Mouse (Mus musculus) E14TG2a.4 (cell line): ENCODE measurements around the gene Slamf9.

ENCODE experiments used
- H3K27me3 ChIP-seq: 2 replicates; pipeline ENCODE4 v1.6.1; 2014; ENCODE audit warnings: low read length, control low read depth; ENCODE audit not compliant: insufficient read depth
- H3K36me3 ChIP-seq: 2 replicates; pipeline ENCODE4 v1.6.1; 2014; ENCODE audit warnings: low read length, control low read depth; ENCODE audit not compliant: insufficient read depth
- H3K4me1 ChIP-seq: replicated peaks from 2 replicates; pipeline ENCODE4 v1.6.1; 2014; ENCODE audit warnings: low read depth, low read length, control low read depth
- H3K4me3 ChIP-seq: replicated peaks from 2 replicates; pipeline ENCODE4 v1.5.1; 2014; ENCODE audit warnings: mild to moderate bottlenecking, low read length
- H3K9me3 ChIP-seq: 2 replicates; pipeline ENCODE4 v1.6.1; 2014; ENCODE audit warnings: low read length, control low read depth
- CTCF ChIP-seq: conservative IDR thresholded peaks from 2 replicates; pipeline ENCODE4 v1.5.1; 2014; ENCODE audit warnings: low read length
- NANOG ChIP-seq: IDR thresholded peaks from 2 replicates; pipeline ENCODE4 v1.6.1; 2014; ENCODE audit warnings: borderline replicate concordance, low read length, mixed read lengths
- POU5F1 ChIP-seq: IDR thresholded peaks from 2 replicates; pipeline ENCODE4 v1.6.1; 2014; ENCODE audit warnings: low read length, borderline replicate concordance

Gene Slamf9

GRCm38 (mm10) chr1:172519644-172520043 is 44.5 kb downstream of the Slamf9 start:
- Histone ChIP-seq H3K27me3 (no peaks in the 10 kb centered on the region; the same call in 1 of the 2 replicates), H3K4me3 (no peak overlapping the region; the same call in 1 of the 2 replicates), H3K4me1 (peaks cover 59% of the 10 kb centered on the region), H3K9me3 (peaks cover 6% of the 10 kb centered on the region), H3K36me3 (no peaks in the 10 kb centered on the region)
- TF ChIP-seq POU5F1: no peak
- TF ChIP-seq CTCF: no peak
- no peak for TF ChIP-seq NANOG

DNA sequence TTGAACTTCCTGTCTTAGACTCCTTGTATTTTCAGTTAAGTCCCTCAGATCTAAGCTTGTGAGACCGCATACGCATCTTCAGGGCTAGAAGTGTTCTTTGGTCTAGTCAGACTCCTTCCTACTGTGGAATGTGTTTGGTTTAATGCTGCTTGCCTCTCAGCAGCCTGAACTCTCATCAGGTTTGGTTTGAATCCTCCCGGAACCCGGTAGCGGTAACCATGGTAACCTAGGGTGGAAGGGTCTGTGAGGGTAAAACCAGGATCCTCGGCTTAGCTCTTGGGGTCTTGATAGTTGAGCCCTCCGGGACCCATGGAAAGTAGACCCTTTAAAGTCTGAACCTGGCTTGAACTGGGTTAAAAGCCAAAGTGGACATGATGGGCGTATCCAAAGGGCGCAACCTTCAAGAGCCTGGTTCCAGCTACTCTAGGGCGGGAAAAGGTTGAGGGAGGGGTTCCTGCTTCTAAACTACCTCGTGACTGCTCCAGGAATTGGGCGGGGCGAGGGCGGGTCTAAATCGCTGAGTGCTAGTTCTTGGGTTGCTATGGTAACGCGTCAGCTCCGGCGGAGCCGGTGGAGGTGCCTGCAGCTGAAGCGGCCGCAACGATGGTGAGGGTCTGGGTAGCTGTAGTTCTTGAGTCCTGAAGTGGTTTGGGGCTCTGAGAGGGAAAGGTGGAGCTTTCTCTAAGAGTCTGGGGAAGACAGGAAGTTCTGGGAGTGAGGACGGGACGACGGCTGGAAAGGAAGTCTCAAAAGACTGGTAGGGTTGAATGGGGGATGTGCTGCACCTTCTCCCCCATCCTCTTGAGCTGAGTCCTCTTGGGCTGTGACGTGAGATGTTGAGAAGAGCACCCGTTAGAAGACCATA is 45.6 kb downstream of the Slamf9 start, which contains the start of gene Cfap45:
Cfap45 (plus strand) TSS at position 226 of the 865 bp plus-strand sequence.
- Histone ChIP-seq H3K4me3 (peak within 1 kb of the TSS; percentile 73), H3K27me3 (peaks cover under 1% of the 10 kb centered on the region), H3K9me3 (peaks cover 6% of the 10 kb centered on the region), H3K4me1 (peaks cover 59% of the 10 kb centered on the region), H3K36me3 (no peaks in the 10 kb centered on the region)
- TF ChIP-seq CTCF (no peak), POU5F1 (no peak), NANOG (no peak)

GRCm38 (mm10) chr1:172522524-172522923 is 47.4 kb downstream of the Slamf9 start:
- Histone ChIP-seq H3K36me3 (no peaks in the 10 kb centered on the region), H3K27me3 (peaks cover 18% of the 10 kb centered on the region), H3K9me3 (peaks cover 5% of the 10 kb centered on the region), H3K4me3 (no peak overlapping the region), H3K4me1 (peaks cover 67% of the 10 kb centered on the region)
- TF ChIP-seq POU5F1: no peak
- TF ChIP-seq NANOG: no peak
- no peak for TF ChIP-seq CTCF

DNA sequence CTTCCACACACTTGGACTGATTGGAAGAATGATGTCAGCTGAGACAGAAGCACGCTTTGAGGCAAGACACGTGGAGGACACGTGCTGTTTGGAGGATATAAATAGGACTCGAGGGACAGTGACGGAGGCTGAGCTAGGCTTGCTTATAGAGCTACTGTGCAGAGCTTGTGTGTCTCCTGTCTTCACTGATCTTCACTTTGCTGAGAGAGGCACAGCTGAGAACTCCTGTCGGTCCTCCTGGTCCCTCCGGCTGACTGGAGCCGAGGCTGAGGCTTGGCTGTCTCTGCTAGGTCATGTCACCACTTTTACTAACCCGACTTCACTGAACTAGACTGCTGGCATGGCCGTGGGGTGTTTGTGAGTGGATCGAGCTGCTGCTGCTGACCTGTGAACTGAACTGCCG is 48.5 kb downstream of the Slamf9 start:
- Histone ChIP-seq H3K27me3 (peaks cover 21% of the 10 kb centered on the region), H3K36me3 (no peaks in the 10 kb centered on the region), H3K4me3 (no peak overlapping the region), H3K4me1 (peaks cover 75% of the 10 kb centered on the region), H3K9me3 (no peaks in the 10 kb centered on the region)
- TF ChIP-seq NANOG: no peak
- no peak for TF ChIP-seq POU5F1
- no peak for TF ChIP-seq CTCF

DNA sequence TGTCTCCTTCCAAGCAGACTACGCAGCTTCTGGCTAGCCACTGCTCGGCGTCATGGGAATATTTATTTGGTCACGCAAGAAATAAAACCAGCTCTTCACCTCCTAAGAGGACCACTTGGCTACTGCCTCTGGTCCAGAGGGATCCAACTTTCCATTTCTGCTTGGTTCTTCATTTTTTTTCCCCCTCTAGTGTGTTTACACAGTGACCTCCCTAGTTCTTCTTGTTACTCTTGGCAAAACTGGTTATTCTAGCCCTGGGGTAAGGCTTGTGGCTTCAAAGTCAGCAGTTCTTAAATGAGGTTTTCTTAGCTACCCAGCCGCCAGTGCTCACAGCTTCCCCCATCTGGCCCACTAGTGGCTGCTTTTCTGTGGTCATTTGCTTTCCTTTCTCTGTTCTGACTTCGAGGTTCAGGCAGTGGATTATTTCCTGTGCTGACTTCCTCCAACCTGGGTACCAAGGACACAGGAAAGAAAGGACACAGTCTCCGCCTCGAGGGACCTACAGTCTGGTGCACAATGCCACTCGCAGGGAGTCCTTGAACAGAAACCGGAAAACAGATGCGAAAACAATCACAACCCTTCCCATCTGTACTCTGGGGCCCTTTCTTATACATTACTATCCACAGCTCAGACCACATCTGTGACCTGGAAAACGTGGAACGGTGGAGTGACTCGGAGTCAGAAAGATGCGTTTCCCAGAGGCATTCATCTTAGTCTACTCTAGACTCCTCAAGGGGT is 50.0 kb downstream of the Slamf9 start:
- H3K4me1 ChIP-seq: peaks cover 63% of the 10 kb centered on the region
- TF ChIP-seq NANOG: peak; percentile 51; the same call in 1 of the 2 replicates
- TF ChIP-seq CTCF: 0 out of 2 replicates have a peak, but pooled peaks have one; percentile 6
- TF ChIP-seq POU5F1: no peak

DNA sequence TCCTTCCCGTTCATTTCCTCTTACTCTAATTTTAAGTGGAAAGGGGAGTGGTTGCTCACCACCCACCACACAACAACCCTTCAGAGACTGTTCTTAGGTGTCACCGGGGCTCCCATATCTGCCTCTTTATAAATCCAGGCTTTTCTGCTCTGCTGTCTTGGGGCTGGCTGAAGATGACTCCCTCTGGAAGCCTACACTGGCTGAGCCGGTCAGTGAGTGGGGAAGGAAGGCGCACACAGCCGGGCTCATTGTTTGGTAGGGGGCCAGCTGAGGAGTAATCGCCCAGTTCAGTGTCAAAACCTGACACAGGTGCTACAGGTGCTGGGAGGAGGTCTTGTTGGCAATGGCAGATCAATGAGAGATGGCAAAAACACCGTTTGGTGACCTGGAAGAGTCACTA is 50.8 kb downstream of the Slamf9 start:
- no peak for TF ChIP-seq POU5F1
- no peak for TF ChIP-seq NANOG
- no peak for TF ChIP-seq CTCF
- Histone ChIP-seq H3K9me3 (no peaks in the 10 kb centered on the region), H3K4me3 (peak overlapping the region; percentile 56), H3K36me3 (no peaks in the 10 kb centered on the region), H3K27me3 (peaks cover 26% of the 10 kb centered on the region), H3K4me1 (peaks cover 62% of the 10 kb centered on the region)

More for the DNA sequence above, 50.0 kb downstream of the Slamf9 start:
- Histone ChIP-seq H3K36me3 (no peaks in the 10 kb centered on the region), H3K27me3 (peaks cover 21% of the 10 kb centered on the region), H3K4me3 (peak overlapping the region; percentile 13; the same call in 1 of the 2 replicates), H3K9me3 (no peaks in the 10 kb centered on the region)

- H3K27me3 ChIP-seq: peaks cover 32% of the 10 kb centered on the region
- peaks cover 61% of the 10 kb centered on the region for H3K4me1 ChIP-seq
- H3K4me3 ChIP-seq: peak overlapping the region; percentile 56
- H3K36me3 ChIP-seq: no peaks in the 10 kb centered on the region
- H3K9me3 ChIP-seq: no peaks in the 10 kb centered on the region
- TF ChIP-seq POU5F1 (no peak), CTCF (no peak), NANOG (no peak)
These were observed 51.4 kb downstream of the Slamf9 start for GRCm38 (mm10) chr1:172526380-172527081.

- Histone ChIP-seq H3K4me1 (peaks cover 62% of the 10 kb centered on the region), H3K9me3 (no peaks in the 10 kb centered on the region), H3K27me3 (peaks cover 41% of the 10 kb centered on the region), H3K36me3 (no peaks in the 10 kb centered on the region), H3K4me3 (no peak overlapping the region)
- TF ChIP-seq POU5F1 (no peak), CTCF (no peak), NANOG (no peak)
These were observed 52.3 kb downstream of the Slamf9 start for GRCm38 (mm10) chr1:172527431-172527830.
